Mouse (Mus musculus) erythroblast, embryonic 14.5 days (primary cell): ENCODE data around the gene Gm36176.

Experiments
- GATA1 ChIP-seq: IDR thresholded peaks from 2 replicates; pipeline ENCODE4 v1.6.1; 2012; ENCODE audit warnings: low read length, inconsistent platforms, mixed read lengths
- TAL1 ChIP-seq: IDR thresholded peaks from 3 replicates; pipeline ENCODE4 v1.6.1; 2012; ENCODE audit warnings: low read length, inconsistent platforms, mixed read lengths

GRCm38 (mm10) chr10:77815514-77815913 lies 31.1 kb upstream of the Gm36176 start:
- TF ChIP-seq GATA1, result no peak
- no peak for TF ChIP-seq TAL1
